Mouse (Mus musculus) MEL-GATA-1-ER (cell line): ENCODE data around the gene Arhgap33.
"Not testable (repeated sequence)": the region's sequence is repeated elsewhere in the genome, so short reads cannot be mapped to it uniquely, and the experiment has no call there.

ENCODE experiments used
- DNase-seq: peaks from one replicate; pipeline ENCODE4 v3.0.0-alpha.2; 2012; ENCODE audit warnings: low read depth; ENCODE audit errors: extremely low read depth

Arhgap33 gene

DNA sequence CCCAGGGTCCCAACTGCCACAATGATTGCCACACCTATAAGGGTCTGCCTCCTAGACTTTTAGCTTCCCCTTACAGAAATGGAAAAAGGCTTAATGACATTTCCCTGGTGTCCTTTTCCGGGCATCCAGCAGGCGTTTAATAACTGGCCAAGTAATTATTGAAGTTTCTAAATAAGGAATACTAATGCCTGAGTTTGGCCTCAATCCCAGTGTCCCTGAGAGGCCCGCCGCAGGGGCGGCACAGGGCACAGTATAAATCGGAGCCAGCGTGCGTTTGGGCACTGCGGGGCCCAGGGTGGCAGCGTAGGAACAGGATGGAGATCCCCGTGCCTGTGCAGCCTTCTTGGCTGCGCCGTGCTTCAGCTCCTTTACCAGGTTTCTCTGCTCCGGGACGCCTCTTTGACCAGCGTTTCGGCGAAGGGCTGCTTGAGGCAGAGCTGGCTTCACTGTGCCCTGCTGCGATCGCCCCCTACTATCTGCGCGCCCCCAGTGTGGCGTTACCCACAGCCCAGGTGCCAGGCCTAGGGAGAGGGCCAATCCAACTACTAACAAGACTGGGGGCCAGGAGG lies 18.2 kb upstream of the Arhgap33 start:
- DNase-seq: no peak

DNA sequence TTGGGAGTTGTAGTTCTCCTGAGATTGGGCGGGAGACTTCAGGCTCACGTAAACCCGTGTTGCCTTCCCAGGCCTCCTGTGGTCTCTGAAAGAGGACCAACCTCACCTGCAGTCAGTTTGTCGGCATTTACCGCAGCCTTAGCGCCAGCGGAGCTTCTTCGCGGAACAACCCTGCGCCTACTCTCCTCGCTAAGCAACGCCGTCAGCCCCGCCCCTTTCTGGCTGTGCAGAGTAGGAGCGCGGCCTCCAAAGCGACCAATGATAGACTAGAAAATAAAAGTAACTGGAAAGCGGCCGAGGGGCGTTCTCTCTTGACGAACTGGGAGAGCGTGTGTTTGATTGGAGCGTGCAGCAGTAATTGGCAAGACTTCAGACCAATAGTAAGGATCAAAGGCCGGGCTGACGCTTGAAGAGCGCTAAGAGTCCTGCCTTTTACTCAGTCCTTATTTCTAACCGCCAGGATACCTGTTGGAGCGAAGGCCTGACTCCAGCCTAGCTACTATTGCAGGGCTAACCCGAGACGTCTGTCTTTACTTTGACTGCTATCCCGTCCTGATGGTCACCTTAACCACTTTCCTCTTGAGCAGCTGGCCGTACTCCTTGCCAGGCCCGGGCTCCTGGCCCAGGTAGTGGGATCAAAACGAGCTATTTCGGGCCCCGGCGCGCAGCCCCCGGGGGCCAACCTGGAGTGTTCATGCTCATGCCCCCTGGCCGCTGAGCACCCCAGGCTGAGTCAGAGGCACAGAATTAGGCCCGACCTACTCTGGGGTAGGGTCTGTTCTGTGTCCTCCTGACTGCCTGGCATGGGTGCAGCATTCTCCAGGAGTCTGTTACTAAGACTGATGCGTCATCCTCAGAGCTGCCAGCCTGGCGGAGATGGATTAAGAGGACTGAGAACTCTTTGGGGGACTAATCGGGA lies 17.5 kb upstream of the Arhgap33 start, which contains the start of the genes Hspb6 and Proser3:
TSS of gene Hspb6 (plus strand) at position 77 of the 919 bp plus-strand sequence.
TSS of gene Proser3 (minus strand) at position 198 of the 919 bp plus-strand sequence.
- DNase-seq: peak; percentile 99

DNA sequence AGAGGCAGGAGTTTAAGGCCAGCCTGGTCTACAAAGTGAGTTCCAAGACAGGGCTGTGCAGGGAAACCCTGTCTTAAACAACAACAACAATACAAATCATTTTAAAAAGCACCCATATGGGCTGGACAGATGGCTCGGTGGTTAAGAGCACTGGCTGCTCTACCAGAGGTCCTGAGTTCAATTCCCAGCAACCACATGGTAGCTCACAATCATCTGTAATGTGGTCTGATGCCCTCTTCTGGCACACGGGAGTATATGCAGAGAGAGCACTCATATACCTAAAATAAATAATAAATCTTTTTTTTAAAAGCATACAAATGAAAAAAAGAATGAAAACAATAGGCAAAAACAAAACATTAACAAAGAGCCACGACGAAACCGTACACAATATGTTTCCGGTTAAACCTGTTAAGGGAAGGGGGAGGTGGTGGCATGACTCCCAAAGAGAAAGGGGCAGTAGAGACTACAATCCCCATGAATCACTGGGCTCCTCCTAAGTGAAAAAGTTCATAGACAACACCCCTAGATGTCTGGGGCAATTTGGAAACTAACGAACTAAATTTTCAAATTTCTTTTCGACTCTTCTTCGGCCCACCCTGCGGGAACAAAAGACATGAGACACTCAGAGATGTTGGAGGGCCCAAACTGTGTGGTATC lies 16.7 kb upstream of the Arhgap33 start:
- peak; percentile 68 for DNase-seq

DNA sequence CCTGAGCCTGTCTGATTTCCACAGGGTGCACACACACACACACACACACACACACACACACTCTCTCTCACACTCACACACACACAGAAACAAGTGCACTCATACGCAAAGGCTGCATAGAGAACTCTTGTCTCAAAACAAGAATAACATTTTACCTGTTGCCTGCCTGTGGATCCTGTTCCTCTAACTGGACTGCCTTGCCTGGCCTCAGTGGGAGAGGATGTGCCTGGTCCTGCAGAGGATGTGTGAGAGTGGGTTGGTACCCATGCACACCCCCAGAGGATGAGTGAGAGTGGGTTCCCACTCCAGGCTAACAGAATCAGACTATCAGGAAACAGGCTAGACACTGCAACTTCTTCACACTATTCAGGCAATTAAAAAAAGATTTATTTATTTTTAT lies 15.7 kb upstream of the Arhgap33 start:
- DNase-seq: no peak

DNA sequence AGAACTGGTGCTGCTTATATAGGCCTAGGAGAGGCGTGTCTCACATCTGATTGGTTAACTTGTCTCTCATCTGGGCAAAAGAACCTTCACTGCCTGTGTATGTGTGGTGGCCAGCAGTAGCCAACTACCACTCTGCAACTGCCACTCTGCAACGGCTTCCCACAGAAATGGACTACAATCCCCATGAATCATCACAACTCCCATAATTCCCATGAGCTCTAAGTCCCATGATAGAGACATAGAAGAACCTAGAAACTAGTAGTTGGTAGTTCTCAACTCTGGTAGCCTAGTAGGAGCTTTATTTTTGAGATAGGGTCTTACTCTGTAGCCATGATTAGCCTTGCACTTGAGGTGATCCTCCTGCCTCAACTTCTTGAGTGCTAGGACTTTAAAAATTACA lies 15.0 kb upstream of the Arhgap33 start:
- DNase-seq: no peak

DNA sequence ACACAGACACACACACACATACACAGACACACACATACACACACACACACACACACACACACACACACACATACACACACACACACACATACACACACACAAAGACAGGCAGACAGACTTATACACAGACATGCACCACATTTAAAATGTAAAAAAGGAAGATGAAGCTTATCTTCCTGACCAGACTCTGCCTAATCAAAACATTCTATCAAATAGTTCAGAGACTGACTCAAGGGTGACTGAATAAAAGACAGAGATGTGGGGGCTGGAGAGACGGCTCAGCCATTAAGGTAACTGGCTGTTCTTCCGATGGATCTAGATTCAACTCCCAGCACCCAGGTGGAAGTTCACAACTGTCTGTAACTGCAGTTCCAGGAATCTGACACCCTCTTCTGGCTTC lies 9.5 kb upstream of the Arhgap33 start:
- peak; percentile 79 for DNase-seq

DNA sequence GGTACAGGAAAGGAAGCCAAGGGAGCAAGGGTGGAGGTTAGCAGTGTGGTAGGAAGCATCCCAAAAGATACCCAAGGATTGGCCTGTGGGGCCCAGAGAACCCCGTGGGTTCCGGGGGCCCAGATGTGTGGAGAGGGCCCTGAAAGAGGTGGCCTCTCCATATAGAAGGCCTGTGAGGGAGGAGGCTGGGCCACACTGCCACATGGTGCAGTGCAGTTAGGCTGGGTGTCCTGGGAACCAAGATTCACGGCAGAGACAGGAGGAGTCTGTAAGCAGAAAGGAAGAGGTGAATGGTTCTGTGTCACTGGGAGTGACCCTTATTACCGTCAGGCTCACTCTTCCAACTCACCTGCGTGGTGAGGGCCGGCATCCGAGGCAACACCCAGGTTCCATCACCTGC lies 5.7 kb upstream of the Arhgap33 start:
- DNase-seq: no peak

DNA sequence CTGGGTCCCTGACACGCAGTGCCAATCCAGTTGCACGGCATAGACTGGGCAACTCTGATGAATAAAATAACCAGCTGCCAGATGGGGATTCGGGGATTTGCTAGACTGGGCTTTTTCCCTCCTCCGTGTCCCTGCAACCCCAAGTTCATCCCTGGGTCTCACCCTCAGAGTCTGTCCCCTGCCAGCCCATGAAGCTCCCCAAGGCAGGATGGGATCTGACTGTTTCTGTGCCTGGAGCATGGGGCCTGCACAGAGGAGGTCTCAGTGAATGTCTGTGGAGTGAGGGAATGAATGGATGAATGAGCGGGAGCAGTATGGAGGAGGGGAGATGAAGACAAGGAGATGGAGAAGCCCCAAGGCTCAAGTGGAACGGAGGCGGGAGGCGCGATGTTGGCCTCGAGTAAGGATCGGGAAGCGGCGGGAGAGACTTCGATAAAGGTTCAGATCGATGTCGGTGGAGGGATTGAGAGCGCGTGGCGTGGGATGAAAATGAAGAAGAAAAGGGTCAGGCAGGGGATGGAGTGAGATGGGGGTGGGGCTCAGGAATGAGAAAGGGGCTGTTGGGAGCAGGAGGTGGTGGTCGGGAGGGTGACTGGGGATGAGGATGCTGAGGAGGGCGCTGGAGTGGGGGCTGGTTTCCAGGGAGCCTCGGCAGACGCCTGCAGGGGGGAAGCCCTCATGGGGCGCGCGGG lies 773 bp downstream of the Arhgap33 start:
- no peak for DNase-seq

DNA sequence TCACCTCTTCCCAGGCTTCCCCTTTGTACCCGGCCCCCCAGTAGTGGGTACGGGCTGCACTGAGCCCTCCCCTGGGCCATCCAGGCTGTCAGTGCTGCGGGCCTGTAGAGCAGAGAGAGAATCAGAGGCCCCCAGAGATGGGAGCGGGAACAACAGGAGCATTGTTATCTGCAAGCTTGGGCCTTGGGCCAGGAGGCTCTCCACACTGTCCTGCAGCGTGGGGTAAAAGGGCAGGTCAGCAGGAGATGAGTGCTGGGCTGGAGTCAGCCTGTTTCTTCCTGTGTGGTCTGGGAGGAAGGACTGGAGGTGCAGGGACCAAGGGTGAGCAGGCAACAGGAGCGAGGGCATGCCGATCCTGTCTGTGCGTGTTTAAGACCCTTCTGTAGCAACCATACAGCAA lies 1.9 kb downstream of the Arhgap33 start:
- DNase-seq: no peak

DNA sequence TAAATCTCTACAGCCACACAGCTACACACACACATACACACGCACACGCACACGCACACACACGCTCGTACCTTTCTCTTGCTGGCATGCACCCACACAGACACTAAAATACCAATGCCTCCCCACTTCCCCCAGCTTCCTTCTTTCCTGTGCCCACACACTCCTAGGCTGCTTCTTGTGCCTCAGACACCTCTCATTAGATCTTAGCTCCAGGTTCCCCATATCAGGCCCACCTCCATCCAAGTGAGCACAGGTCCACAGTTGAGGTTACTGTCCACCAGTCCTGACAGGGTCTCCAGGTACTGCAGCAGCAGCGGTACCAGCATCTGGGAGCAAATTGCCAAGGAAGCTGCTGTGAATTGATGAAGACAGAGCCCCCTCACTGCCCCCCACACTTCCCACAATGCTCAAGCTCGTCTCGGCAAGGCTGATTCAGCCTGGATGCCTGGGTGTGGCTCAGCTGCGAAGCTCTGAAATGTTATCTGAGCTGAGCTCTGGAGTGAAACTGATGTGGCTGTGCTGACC lies 3.5 kb downstream of the Arhgap33 start:
- DNase-seq: no peak

DNA sequence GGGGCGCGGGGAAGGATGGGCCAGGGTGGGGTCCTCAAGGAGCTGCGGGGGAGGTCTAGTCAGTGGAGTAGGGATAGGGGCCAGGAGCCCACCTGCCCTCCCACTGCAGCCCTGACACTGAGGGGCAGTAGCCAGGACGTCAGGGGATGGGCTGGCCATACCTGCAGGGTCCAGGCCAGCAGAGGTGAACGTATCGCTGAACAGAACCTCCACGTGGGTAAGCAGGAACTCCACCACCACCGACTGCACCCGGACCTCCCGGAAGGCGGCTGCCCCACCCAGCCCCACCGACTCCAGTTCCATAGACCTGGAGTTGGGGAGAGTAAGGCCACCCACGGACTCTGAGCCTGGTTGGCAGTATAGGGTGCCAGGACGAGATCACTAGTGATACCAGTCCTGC lies 7.9 kb downstream of the Arhgap33 start:
- DNase-seq: no peak

DNA sequence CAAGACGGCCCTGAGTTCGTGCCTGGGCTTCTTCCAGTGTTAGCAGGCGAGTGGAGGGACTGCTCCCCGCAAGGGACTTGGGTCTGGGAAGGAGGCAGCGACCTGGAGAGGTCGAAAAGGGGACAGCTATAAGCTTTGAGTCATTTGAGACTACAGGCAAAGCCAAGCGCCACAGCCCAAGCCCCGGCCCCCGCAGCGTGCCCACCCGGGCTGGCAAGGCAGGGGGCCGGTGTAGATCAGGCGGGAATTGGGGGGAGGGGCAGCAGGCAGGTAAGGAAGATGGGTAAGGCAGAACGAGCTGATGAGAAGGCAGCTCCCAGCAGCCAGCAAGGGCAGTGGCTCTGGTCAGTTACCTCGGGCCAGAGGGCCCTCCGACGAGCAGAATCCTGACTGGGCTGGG lies 8.5 kb downstream of the Arhgap33 start:
- DNase-seq: no peak

DNA sequence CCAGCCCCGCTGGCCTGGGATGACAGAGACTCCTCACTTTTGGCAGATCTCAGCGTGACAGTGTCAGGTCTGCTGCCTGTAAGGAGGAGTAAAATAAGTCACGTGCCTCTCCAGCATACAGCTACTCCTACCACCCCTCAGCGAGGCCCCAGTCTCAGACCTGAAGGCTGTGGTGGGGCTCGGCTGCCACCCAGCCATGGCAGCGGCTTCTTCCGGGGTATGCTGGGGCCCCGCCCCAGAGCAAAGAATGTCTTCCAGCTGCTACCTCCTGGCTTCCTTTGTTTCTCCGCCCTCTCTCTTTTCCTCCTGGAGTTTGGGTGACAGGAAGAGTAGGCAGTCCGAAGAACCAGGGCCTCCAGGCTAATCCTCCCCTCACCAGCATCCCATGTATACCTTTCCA lies 8.9 kb downstream of the Arhgap33 start:
- DNase-seq: no peak

DNA sequence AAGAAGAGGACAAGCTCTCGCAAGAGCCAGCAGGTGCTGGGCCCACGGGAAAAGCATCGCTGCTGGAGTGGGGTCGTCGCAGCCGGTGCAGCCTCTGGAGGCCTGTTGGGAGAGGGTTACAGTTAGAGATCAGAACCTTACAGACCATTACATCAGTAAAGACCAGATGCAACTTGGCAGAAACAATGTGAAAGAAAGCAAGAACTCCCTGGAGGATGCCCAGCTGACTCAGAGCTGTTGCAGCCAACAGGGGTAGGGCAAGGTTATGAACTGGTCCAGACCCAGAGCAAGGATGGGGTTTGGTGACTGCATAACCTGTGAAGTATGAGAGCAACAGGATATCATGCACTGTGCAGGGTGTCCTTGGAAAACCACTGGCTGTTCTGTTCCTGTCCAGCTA lies 10.4 kb downstream of the Arhgap33 start:
- DNase-seq: no peak

DNA sequence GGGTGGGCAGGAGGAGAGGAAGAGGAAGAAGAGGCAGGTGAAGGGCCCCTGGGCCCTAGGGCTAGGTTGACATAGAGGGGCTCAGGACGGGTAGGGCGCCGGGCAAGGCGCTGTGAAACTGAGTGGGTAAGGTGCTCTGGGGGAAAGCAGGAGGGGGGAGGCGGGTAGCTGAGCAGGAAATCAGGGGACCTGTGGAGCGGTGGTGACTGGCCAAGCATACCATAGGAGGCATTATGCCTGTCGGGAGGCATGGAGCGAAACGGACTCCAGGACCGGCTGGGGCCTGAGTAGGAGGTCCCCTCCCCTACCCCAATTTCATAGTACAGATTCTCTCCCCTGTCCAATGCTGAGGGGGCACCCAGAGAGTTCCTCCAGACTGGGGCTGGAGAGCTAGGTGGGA lies 12.0 kb downstream of the Arhgap33 start:
- DNase-seq: no peak

DNA sequence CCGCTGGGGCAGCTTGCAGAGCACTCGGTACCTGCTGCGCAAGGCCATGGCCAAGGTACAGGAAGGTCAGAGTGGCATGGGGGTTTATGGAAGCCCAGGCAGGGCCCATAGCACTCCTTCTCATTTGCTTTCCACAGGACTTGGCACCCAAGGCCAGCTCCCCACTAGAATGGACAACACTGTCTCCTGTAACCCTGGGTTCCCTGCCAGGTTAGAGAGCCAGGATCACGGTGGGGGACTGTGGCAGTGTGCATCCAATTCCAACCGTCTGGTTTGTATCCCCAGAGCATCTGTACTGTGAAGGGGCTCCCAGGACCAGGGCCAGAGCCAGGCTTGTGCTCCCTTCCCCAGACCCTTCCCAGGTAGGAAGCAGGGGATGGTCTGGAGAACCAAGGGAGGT lies 14.0 kb downstream of the Arhgap33 start:
- no peak for DNase-seq

DNA sequence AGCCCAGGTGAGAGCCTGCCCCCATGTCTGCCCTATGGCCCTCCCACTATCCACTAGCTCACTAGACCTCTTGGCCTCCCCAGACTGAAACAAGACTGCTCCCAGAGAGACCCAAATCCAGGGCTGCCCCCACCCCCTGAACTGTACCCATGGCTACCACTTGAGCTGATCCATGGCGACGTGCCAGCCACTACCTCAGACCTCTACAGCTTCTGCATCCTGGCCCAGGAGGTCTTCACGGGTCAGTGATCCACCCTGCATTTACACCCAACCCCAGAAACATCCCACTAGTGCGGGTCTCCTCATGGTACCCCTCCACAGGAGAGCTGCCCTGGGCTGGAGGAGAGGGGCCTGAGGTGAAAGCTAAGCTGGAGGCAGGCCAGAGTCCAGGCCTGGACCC lies 14.5 kb downstream of the Arhgap33 start:
- DNase-seq: no peak

DNA sequence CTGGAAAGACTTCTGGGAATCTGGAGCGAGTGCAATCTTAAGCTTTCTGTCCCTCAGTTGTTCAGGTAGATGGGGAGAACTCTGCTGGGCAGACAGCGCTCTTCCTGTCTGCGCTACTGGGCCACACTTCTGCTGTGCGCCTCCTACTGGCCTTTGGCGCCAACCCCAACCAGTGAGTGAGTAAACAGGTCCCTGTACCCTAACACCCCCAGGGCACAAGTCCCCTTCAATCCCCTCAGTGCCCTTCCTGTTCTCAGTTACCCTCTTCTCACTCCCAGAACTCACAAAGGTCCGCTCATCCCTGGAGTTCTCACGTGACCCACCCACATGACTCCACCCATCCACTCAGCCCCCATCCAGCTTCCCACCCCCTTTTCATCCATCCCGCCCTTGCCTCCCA lies 16.5 kb downstream of the Arhgap33 start:
- DNase-seq: no peak

DNA sequence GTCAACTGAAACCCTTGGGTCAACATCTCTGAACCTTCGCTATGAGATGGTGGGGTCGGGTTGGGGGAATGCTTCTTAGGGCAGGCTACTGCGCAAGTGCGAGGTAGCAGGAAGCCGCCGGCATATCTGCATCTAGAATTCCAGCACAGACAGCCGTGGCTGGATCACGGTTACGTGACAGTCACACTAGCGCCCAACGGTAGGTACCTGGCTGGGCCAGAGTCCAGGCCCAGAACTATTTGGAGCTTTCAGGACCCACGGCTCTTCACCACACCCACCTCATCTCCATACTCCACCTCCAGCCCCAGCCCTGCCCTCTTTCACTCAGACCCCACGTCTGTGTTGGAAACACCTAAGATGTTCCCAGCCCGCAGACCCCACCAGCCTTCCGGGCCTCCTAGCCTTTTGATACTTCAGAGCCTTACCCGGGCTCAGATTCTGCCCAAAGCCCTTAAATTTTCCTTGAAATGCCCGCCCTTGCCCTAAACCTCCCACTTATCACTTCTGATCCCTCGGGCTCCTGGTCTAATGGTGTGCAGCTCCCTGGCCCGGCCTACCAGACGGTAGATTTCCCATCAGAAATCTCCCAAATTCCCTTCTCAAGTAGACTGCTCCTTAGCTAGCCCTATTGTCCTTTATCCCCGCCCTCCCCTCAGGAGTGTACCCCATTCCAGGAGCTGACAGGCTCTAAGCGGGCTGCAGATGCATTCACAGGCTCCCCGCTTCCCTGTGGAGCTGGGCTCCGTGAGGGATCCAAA lies 19.7 kb downstream of the Arhgap33 start:
- no peak for DNase-seq

DNA sequence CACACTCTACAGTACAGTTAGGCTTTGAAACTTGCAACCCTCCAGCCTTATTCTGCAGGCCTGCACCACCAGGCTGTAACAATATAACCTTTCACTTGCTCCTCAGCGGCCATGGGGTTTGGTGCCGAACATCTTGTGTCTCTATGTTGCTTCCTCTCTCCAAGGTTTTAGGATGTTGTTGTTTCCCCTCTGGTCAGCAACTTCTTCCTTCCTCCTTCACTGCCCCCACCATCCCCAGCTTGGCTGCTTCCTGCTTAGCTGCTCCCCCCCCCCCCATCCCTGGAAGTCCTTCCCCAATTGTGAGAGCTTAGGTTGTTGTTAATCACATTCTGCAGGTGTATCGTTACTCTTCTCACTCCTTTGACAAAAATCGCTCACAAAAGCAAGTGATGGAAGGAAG lies 26.8 kb downstream of the Arhgap33 start:
- no peak for DNase-seq

DNA sequence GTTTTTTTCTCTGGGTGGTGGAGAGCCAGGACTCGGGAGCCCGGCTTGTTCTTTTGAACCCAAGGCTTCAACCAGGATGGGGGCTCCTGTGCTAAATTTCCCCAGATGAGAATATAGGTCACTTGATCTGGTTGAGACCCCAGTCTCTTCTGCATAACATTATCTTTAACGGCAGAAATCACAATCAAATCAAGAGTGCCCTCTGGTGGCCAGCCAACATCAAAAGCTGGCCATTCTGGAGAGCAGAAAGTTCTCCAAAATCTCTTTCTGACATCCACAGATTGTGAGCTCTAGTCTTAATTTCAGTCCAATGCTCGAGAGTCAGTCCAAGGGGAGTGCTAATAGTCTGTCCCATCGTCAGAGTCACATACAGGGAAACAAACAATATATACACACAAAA lies 33.7 kb downstream of the Arhgap33 start:
- DNase-seq: not testable (repeated sequence)
